Mouse (Mus musculus): ENCODE data around the gene Nfasc.
A peak's percentile ranks its signal among the peaks of the same experiment; 100 is the strongest.

The Nfasc gene

GRCm38 (mm10) chr1:132741175-132741997, at the start of gene Nfasc:
TSS of gene Nfasc (minus strand) at chr1:132741797.
- TF ChIP-seq NANOG (IDR thresholded peaks at IDR 0.05; ENCODE audit: borderline replicate concordance, low read length), result no peak
- TF ChIP-seq POU5F1 (IDR thresholded peaks at IDR 0.05; ENCODE audit: borderline replicate concordance, low read length), result no peak
- no peak for TF ChIP-seq CTCF (conservative IDR thresholded peaks at IDR 0.05; ENCODE audit: low read length)
- H3K4me1 ChIP-seq (replicated peaks; ENCODE audit: low read depth, low read length), result peaks cover 51% of the 10 kb centered on the region
- H3K27me3 ChIP-seq (ENCODE audit: insufficient read depth, low read length), result peaks cover 89% of the 10 kb centered on the region
- no peaks in the 10 kb centered on the region for H3K9me3 ChIP-seq (ENCODE audit: low read length)
- H3K4me3 ChIP-seq (replicated peaks; ENCODE audit: low read length), result peak within 1 kb of the TSS; percentile 81
- H3K36me3 ChIP-seq (ENCODE audit: insufficient read depth, low read length), result no peaks in the 10 kb centered on the region

- Histone ChIP-seq H3K9me3 (ENCODE audit: low read length) (no peaks in the 10 kb centered on the region), H3K36me3 (ENCODE audit: insufficient read depth, low read length) (no peaks in the 10 kb centered on the region), H3K27me3 (ENCODE audit: insufficient read depth, low read length) (peaks cover 13% of the 10 kb centered on the region), H3K4me1 (replicated peaks; ENCODE audit: low read depth, low read length) (peaks cover 6% of the 10 kb centered on the region), H3K4me3 (replicated peaks; ENCODE audit: low read length) (no peak overlapping the region)
- no peak for TF ChIP-seq NANOG (IDR thresholded peaks at IDR 0.05; ENCODE audit: borderline replicate concordance, low read length)
- TF ChIP-seq POU5F1 (IDR thresholded peaks at IDR 0.05; ENCODE audit: borderline replicate concordance, low read length), result no peak
- no peak for TF ChIP-seq CTCF (conservative IDR thresholded peaks at IDR 0.05; ENCODE audit: low read length)
These were observed 49.5 kb upstream of the Nfasc start for GRCm38 (mm10) chr1:132791049-132791448.

GRCm38 (mm10) chr1:132786866-132787265, 45.3 kb upstream of the Nfasc start:
- TF ChIP-seq NANOG (IDR thresholded peaks at IDR 0.05; ENCODE audit: borderline replicate concordance, low read length), result no peak
- no peak for TF ChIP-seq POU5F1 (IDR thresholded peaks at IDR 0.05; ENCODE audit: borderline replicate concordance, low read length)
- TF ChIP-seq CTCF (conservative IDR thresholded peaks at IDR 0.05; ENCODE audit: low read length), result no peak
- Histone ChIP-seq H3K27me3 (ENCODE audit: insufficient read depth, low read length) (peaks cover 23% of the 10 kb centered on the region), H3K36me3 (ENCODE audit: insufficient read depth, low read length) (no peaks in the 10 kb centered on the region), H3K9me3 (ENCODE audit: low read length) (no peaks in the 10 kb centered on the region), H3K4me1 (replicated peaks; ENCODE audit: low read depth, low read length) (peaks cover 11% of the 10 kb centered on the region), H3K4me3 (replicated peaks; ENCODE audit: low read length) (no peak overlapping the region)

GRCm38 (mm10) chr1:132781607-132782445, 40.2 kb upstream of the Nfasc start:
- Histone ChIP-seq H3K4me1 (replicated peaks; ENCODE audit: low read depth, low read length) (peaks cover 11% of the 10 kb centered on the region), H3K36me3 (ENCODE audit: insufficient read depth, low read length) (no peaks in the 10 kb centered on the region), H3K4me3 (replicated peaks; ENCODE audit: low read length) (no peak overlapping the region), H3K27me3 (ENCODE audit: insufficient read depth, low read length) (peaks cover 27% of the 10 kb centered on the region), H3K9me3 (ENCODE audit: low read length) (no peaks in the 10 kb centered on the region)
- TF ChIP-seq NANOG (IDR thresholded peaks at IDR 0.05; ENCODE audit: borderline replicate concordance, low read length), result no peak
- no peak for TF ChIP-seq CTCF (conservative IDR thresholded peaks at IDR 0.05; ENCODE audit: low read length)
- no peak for TF ChIP-seq POU5F1 (IDR thresholded peaks at IDR 0.05; ENCODE audit: borderline replicate concordance, low read length)

- Histone ChIP-seq H3K4me3 (replicated peaks; ENCODE audit: low read length) (no peak overlapping the region), H3K36me3 (ENCODE audit: insufficient read depth, low read length) (no peaks in the 10 kb centered on the region), H3K27me3 (ENCODE audit: insufficient read depth, low read length) (peaks cover 23% of the 10 kb centered on the region), H3K4me1 (replicated peaks; ENCODE audit: low read depth, low read length) (peaks cover 11% of the 10 kb centered on the region), H3K9me3 (ENCODE audit: low read length) (no peaks in the 10 kb centered on the region)
- TF ChIP-seq NANOG (IDR thresholded peaks at IDR 0.05; ENCODE audit: borderline replicate concordance, low read length) (no peak), CTCF (conservative IDR thresholded peaks at IDR 0.05; ENCODE audit: low read length) (no peak), POU5F1 (IDR thresholded peaks at IDR 0.05; ENCODE audit: borderline replicate concordance, low read length) (no peak)
These were observed 39.4 kb upstream of the Nfasc start for GRCm38 (mm10) chr1:132780961-132781360.

- no peak overlapping the region for H3K4me3 ChIP-seq (replicated peaks; ENCODE audit: low read length)
These were observed 38.7 kb upstream of the Nfasc start for GRCm38 (mm10) chr1:132780254-132780653.

GRCm38 (mm10) chr1:132774959-132775358, 33.4 kb upstream of the Nfasc start:
- Histone ChIP-seq H3K27me3 (ENCODE audit: insufficient read depth, low read length) (peaks cover 43% of the 10 kb centered on the region), H3K9me3 (ENCODE audit: low read length) (no peaks in the 10 kb centered on the region), H3K4me1 (replicated peaks; ENCODE audit: low read depth, low read length) (no peaks in the 10 kb centered on the region), H3K4me3 (replicated peaks; ENCODE audit: low read length) (no peak overlapping the region), H3K36me3 (ENCODE audit: insufficient read depth, low read length) (no peaks in the 10 kb centered on the region)
- TF ChIP-seq CTCF (conservative IDR thresholded peaks at IDR 0.05; ENCODE audit: low read length), result no peak
- TF ChIP-seq POU5F1 (IDR thresholded peaks at IDR 0.05; ENCODE audit: borderline replicate concordance, low read length), result no peak
- TF ChIP-seq NANOG (IDR thresholded peaks at IDR 0.05; ENCODE audit: borderline replicate concordance, low read length), result no peak

More at GRCm38 (mm10) chr1:132780254-132780653, 38.7 kb upstream of the Nfasc start:
- H3K4me1 ChIP-seq (replicated peaks; ENCODE audit: low read depth, low read length), result peaks cover 11% of the 10 kb centered on the region
- no peaks in the 10 kb centered on the region for H3K9me3 ChIP-seq (ENCODE audit: low read length)
- TF ChIP-seq CTCF (conservative IDR thresholded peaks at IDR 0.05; ENCODE audit: low read length) (no peak), NANOG (IDR thresholded peaks at IDR 0.05; ENCODE audit: borderline replicate concordance, low read length) (no peak), POU5F1 (IDR thresholded peaks at IDR 0.05; ENCODE audit: borderline replicate concordance, low read length) (no peak)
- H3K36me3 ChIP-seq (ENCODE audit: insufficient read depth, low read length), result no peaks in the 10 kb centered on the region
- peaks cover 22% of the 10 kb centered on the region for H3K27me3 ChIP-seq (ENCODE audit: insufficient read depth, low read length)

- Histone ChIP-seq H3K27me3 (ENCODE audit: insufficient read depth, low read length) (peaks cover 74% of the 10 kb centered on the region), H3K4me1 (replicated peaks; ENCODE audit: low read depth, low read length) (no peaks in the 10 kb centered on the region), H3K4me3 (replicated peaks; ENCODE audit: low read length) (no peak overlapping the region), H3K9me3 (ENCODE audit: low read length) (no peaks in the 10 kb centered on the region), H3K36me3 (ENCODE audit: insufficient read depth, low read length) (no peaks in the 10 kb centered on the region)
- TF ChIP-seq CTCF (conservative IDR thresholded peaks at IDR 0.05; ENCODE audit: low read length), result peak; percentile 83
- no peak for TF ChIP-seq POU5F1 (IDR thresholded peaks at IDR 0.05; ENCODE audit: borderline replicate concordance, low read length)
These were observed 29.8 kb upstream of the Nfasc start for GRCm38 (mm10) chr1:132771377-132771776.
